Mouse (Mus musculus) liver, embryonic 16.5 days (tissue): ENCODE measurements around the gene Fem1a. TPM values are rescaled to one million over a fixed set of nuclear protein-coding genes. Genes with fewer than 3 reads are reported as not detected.
"Not testable (repeated sequence)": the region's sequence is repeated elsewhere in the genome, so short reads cannot be mapped to it uniquely, and the experiment has no call there.

Experiments used
- ATAC-seq: fragments of 200-750 bp; cut with Nextera tagmentation; 2 replicates; pipeline ENCODE4 v1.8.0; 2017; ENCODE audit warnings: low read depth, mild to moderate bottlenecking, moderate number of reproducible peaks, moderate library complexity
- H3K27ac ChIP-seq: fragments of 300-500 bp; sonication (generic); 2 replicates; pipeline ENCODE4 v1.5.1; 2014; ENCODE audit warnings: mild to moderate bottlenecking, low read length
- H3K27me3 ChIP-seq: fragments of 300-500 bp; sonication (generic); 2 replicates; pipeline ENCODE4 v1.6.1; 2014; ENCODE audit warnings: low read depth, low read length, mixed read lengths; ENCODE audit not compliant: control insufficient read depth, insufficient read depth
- H3K36me3 ChIP-seq: fragments of 300-500 bp; sonication (generic); 2 replicates; pipeline ENCODE4 v1.6.1; 2014; ENCODE audit warnings: mild to moderate bottlenecking; ENCODE audit not compliant: control insufficient read depth, insufficient read depth
- H3K4me1 ChIP-seq: fragments of 300-500 bp; sonication (generic); 2 replicates; pipeline ENCODE4 v1.6.1; 2014; ENCODE audit warnings: low read depth, low read length, mixed read lengths; ENCODE audit not compliant: control insufficient read depth
- H3K4me2 ChIP-seq: fragments of 300-500 bp; sonication (generic); 2 replicates; pipeline ENCODE4 v1.6.1; 2014; ENCODE audit warnings: low read depth, low read length, mixed read lengths
- H3K4me3 ChIP-seq: fragments of 300-500 bp; sonication (generic); 2 replicates; pipeline ENCODE4 v1.5.1; 2014; ENCODE audit warnings: low read depth, mild to moderate bottlenecking, low read length
- H3K9ac ChIP-seq: fragments of 300-500 bp; sonication (generic); 2 replicates; pipeline ENCODE4 v1.6.1; 2014; ENCODE audit warnings: low read depth, low read length
- H3K9me3 ChIP-seq: fragments of 300-500 bp; sonication (generic); replicated peaks from 2 replicates; pipeline ENCODE4 v1.6.1; 2016; ENCODE audit warnings: low read length; ENCODE audit not compliant: control insufficient read depth
- WGBS: fragments of 180-500 bp; shearing (Covaris S2); extraction: QIAGEN DNeasy Blood & Tissue Kit; methylation state at CpG from one replicate; pipeline ENCODE4 v1.1.7; 2014; ENCODE audit not compliant: insufficient replicate concordance; 5-methylcytosine and 5-hydroxymethylcytosine counted together
- polyA plus RNA-seq: library from polyadenylated mRNA; unstranded; fragments of >200 nt; fragmentation: Nextera tagmentation; extraction: Ambion mirVana; gene quantifications from 2 replicates; pipeline ENCODE4 v1.2.1, GENCODE M21; 2015

Fem1a gene
- polyA plus RNA-seq, 1 experiment from 2014 or later: 5.7 TPM

GRCm38 (mm10) chr17:56258812-56259211 lies 2.2 kb downstream of the Fem1a start:
- peaks cover 24% of the 10 kb centered on the region for H3K36me3 ChIP-seq
- peaks cover 37% of the 10 kb centered on the region for H3K4me1 ChIP-seq
- not testable (repeated sequence) for H3K4me3 ChIP-seq

GRCm38 (mm10) chr17:56259301-56260037 lies 2.9 kb downstream of the Fem1a start:
- Histone ChIP-seq H3K4me1 (peaks cover 39% of the 10 kb centered on the region), H3K4me2 (no peak overlapping the region), H3K27me3 (no peaks in the 10 kb centered on the region), H3K4me3 (no peak overlapping the region), H3K27ac (no peak overlapping the region), H3K9ac (no peak overlapping the region), H3K36me3 (peaks cover 24% of the 10 kb centered on the region), H3K9me3 (no peaks in the 10 kb centered on the region)
- WGBS: 79% methylated on average over 10 of the region's 10 CpGs
- no peak for ATAC-seq

More at GRCm38 (mm10) chr17:56258812-56259211, 2.2 kb downstream of the Fem1a start:
- ATAC-seq, H3K9ac ChIP-seq, H3K27ac ChIP-seq, H3K27me3 ChIP-seq, H3K9me3 ChIP-seq, H3K4me2 ChIP-seq: not testable (repeated sequence)
- 58% methylated on average over 2 of the region's 2 CpGs for WGBS

- Histone ChIP-seq H3K9me3 (no peaks in the 10 kb centered on the region), H3K4me3 (no peak overlapping the region), H3K36me3 (peaks cover 24% of the 10 kb centered on the region), H3K27ac (no peak overlapping the region), H3K9ac (no peak overlapping the region), H3K4me1 (peaks cover 38% of the 10 kb centered on the region), H3K27me3 (no peaks in the 10 kb centered on the region), H3K4me2 (no peak overlapping the region)
- 65% methylated on average over 3 of the region's 3 CpGs for WGBS
- ATAC-seq: no peak
Observed at GRCm38 (mm10) chr17:56261166-56261565, 4.6 kb downstream of the Fem1a start.

GRCm38 (mm10) chr17:56262645-56263094 lies 6.1 kb downstream of the Fem1a start:
- peaks cover 34% of the 10 kb centered on the region for H3K4me1 ChIP-seq
- no peaks in the 10 kb centered on the region for H3K27me3 ChIP-seq
- no peak overlapping the region for H3K4me3 ChIP-seq
- peaks cover 24% of the 10 kb centered on the region for H3K36me3 ChIP-seq
- H3K9ac ChIP-seq: no peak overlapping the region
- WGBS: 52% methylated on average over 3 of the region's 3 CpGs
- no peak overlapping the region for H3K4me2 ChIP-seq
- no peak for ATAC-seq
- no peaks in the 10 kb centered on the region for H3K9me3 ChIP-seq
- H3K27ac ChIP-seq: no peak overlapping the region

GRCm38 (mm10) chr17:56264020-56264419 lies 7.4 kb downstream of the Fem1a start:
- 19% methylated on average over 8 of the region's 8 CpGs for WGBS
- Histone ChIP-seq H3K4me1 (peaks cover 21% of the 10 kb centered on the region), H3K4me3 (no peak overlapping the region), H3K36me3 (peaks cover 22% of the 10 kb centered on the region), H3K4me2 (no peak overlapping the region), H3K9ac (no peak overlapping the region), H3K9me3 (no peaks in the 10 kb centered on the region), H3K27me3 (no peaks in the 10 kb centered on the region), H3K27ac (no peak overlapping the region)
- peak; percentile 57 for ATAC-seq

GRCm38 (mm10) chr17:56265011-56265410 lies 8.4 kb downstream of the Fem1a start:
- Histone ChIP-seq H3K4me3 (no peak overlapping the region), H3K36me3 (peaks cover 14% of the 10 kb centered on the region), H3K27ac (0 out of 2 replicates have a peak overlapping the region, but pooled peaks have one; percentile 45), H3K27me3 (no peaks in the 10 kb centered on the region), H3K9me3 (no peaks in the 10 kb centered on the region), H3K4me2 (no peak overlapping the region), H3K4me1 (peaks cover 19% of the 10 kb centered on the region), H3K9ac (no peak overlapping the region)
- WGBS: 66% methylated on average over 4 of the region's 4 CpGs
- no peak for ATAC-seq

GRCm38 (mm10) chr17:56265869-56266268 lies 9.3 kb downstream of the Fem1a start:
- no peak overlapping the region for H3K9ac ChIP-seq
- WGBS: 47% methylated on average over 3 of the region's 3 CpGs
- no peak overlapping the region for H3K27ac ChIP-seq
- ATAC-seq: no peak
- no peak overlapping the region for H3K4me2 ChIP-seq
- H3K36me3 ChIP-seq: peaks cover 14% of the 10 kb centered on the region
- H3K4me3 ChIP-seq: no peak overlapping the region
- H3K4me1 ChIP-seq: peaks cover 16% of the 10 kb centered on the region
- H3K9me3 ChIP-seq: no peaks in the 10 kb centered on the region
- no peaks in the 10 kb centered on the region for H3K27me3 ChIP-seq

- 52% methylated on average over 3 of the region's 3 CpGs for WGBS
- no peak overlapping the region for H3K4me3 ChIP-seq
Observed at GRCm38 (mm10) chr17:56266271-56266670, 9.7 kb downstream of the Fem1a start.

GRCm38 (mm10) chr17:56269153-56269630 lies 12.6 kb downstream of the Fem1a start:
- H3K4me3 ChIP-seq: peak overlapping the region; percentile 51
- 19% methylated on average over 12 of the region's 12 CpGs for WGBS
- peak overlapping the region; percentile 65 for H3K27ac ChIP-seq
- H3K4me1 ChIP-seq: peaks cover 29% of the 10 kb centered on the region
- H3K27me3 ChIP-seq: no peaks in the 10 kb centered on the region
- ATAC-seq: peak; percentile 79
- no peaks in the 10 kb centered on the region for H3K9me3 ChIP-seq
- peak overlapping the region; percentile 58 for H3K9ac ChIP-seq
- H3K36me3 ChIP-seq: peaks cover 8% of the 10 kb centered on the region
- H3K4me2 ChIP-seq: peak overlapping the region; percentile 68

More at GRCm38 (mm10) chr17:56266271-56266670, 9.7 kb downstream of the Fem1a start:
- ATAC-seq: no peak
- Histone ChIP-seq H3K4me2 (no peak overlapping the region), H3K27me3 (no peaks in the 10 kb centered on the region), H3K9me3 (no peaks in the 10 kb centered on the region), H3K9ac (no peak overlapping the region), H3K36me3 (peaks cover 15% of the 10 kb centered on the region), H3K27ac (peak overlapping the region; percentile 25; the same call in 1 of the 2 replicates), H3K4me1 (peaks cover 13% of the 10 kb centered on the region)
